Mouse (Mus musculus): ENCODE measurements around the gene Prkab2.

GRCm38 (mm10) chr3:97611021-97611420 lies 47.0 kb upstream of the Prkab2 start:
- TF ChIP-seq TCF12 (IDR thresholded peaks at IDR 0.05; ENCODE audit: insufficient read depth, poor library complexity, severe bottlenecking) (no peak), POLR2A (IDR thresholded peaks at IDR 0.05; ENCODE audit: insufficient read length, low read depth) (no peak), MYOD1 (IDR thresholded peaks at IDR 0.05; ENCODE audit: control insufficient read depth in 1 of 3, insufficient read length in 2 of 3, low read depth in 2 of 3) (no peak), MAX (IDR thresholded peaks at IDR 0.05; ENCODE audit: low read depth) (no peak), CEBPB (IDR thresholded peaks at IDR 0.05; ENCODE audit: insufficient read depth, poor library complexity, severe bottlenecking) (no peak), SRF (IDR thresholded peaks at IDR 0.05; ENCODE audit: control insufficient read depth, insufficient read length, low read depth) (no peak), MYOG (IDR thresholded peaks at IDR 0.05; ENCODE audit: control insufficient read depth in 1 of 3, insufficient read depth in 1 of 3, insufficient read length in 2 of 3, low read depth in 2 of 3) (no peak), TCF3 (IDR thresholded peaks at IDR 0.05; ENCODE audit: insufficient read length, low read depth) (no peak), E2F4 (IDR thresholded peaks at IDR 0.05; ENCODE audit: insufficient read depth) (no peak)

Measured in myocyte (in vitro differentiated cells).